In genomic region chr11:101086756-101087681, GRCm38 (mm10) we compare ENCODE assay signal across 7 mouse cellular contexts. TPM values are rescaled to one million over a fixed set of nuclear protein-coding genes. Genes with fewer than 3 reads are reported as not detected.
DNase-seq lines count a peak whose midpoint lies in the region; ATAC-seq lines count a peak whose summit lies in the region.

Mlx (plus strand) TSS chr11:101087277.

- peak; percentile 94 for DNase-seq in adrenal gland, adult 2 months
- peak; percentile 86 for DNase-seq in embryo, embryonic 11.5 days (ENCODE audit: low read depth, low spot score)
- peak; percentile 79 to 93 for DNase-seq in gastrocnemius, postnatal 4 days (ENCODE audit: low spot score in 2 of 2)
- DNase-seq in left cerebral cortex, postnatal 36 days (ENCODE audit: low spot score in 2 of 2): peak; percentile 91 to 93
- DNase-seq in midbrain, embryonic 11.5 days (ENCODE audit: low spot score, missing footprints): peak; percentile 98
- DNase-seq in skeletal muscle tissue, adult 2 months (ENCODE audit: low read depth, low spot score): peak; percentile 89

- intact Hi-C loops in left cerebral cortex, postnatal 36 days (cut with DNase I): no loop called here

- H3K4me3 ChIP-seq in intestine, embryonic 16.5 days (ENCODE audit: low read length): peak within 1 kb of the TSS; percentile 85
- H3K4me3 ChIP-seq in midbrain, embryonic 11.5 days (ENCODE audit: low read depth, low read length): peak within 1 kb of the TSS; percentile 80

- H3K27ac ChIP-seq in intestine, embryonic 16.5 days (ENCODE audit: low read length): peak within 1 kb of the TSS; percentile 89
- peak within 1 kb of the TSS; percentile 77 for H3K27ac ChIP-seq in midbrain, embryonic 11.5 days (ENCODE audit: low read depth, low read length)

- 1% methylated on average over 52 of the region's 52 CpGs for WGBS in intestine, embryonic 16.5 days
- 2% methylated on average over 52 of the region's 52 CpGs for WGBS in midbrain, embryonic 11.5 days

- peaks cover 20% of the 10 kb centered on the region for H3K36me3 ChIP-seq in intestine, embryonic 16.5 days (ENCODE audit: control insufficient read depth, insufficient read depth, low read length)
- H3K36me3 ChIP-seq in midbrain, embryonic 11.5 days (ENCODE audit: control insufficient read depth, insufficient read depth, low read length): peaks cover 9% of the 10 kb centered on the region

- peak within 1 kb of the TSS; percentile 87 for H3K4me2 ChIP-seq in intestine, embryonic 16.5 days (ENCODE audit: low read depth, low read length)
- H3K4me2 ChIP-seq in midbrain, embryonic 11.5 days: peak within 1 kb of the TSS; percentile 95

- H3K27me3 ChIP-seq in intestine, embryonic 16.5 days (replicated peaks; ENCODE audit: control insufficient read depth, insufficient read depth, low read length): no peaks in the 10 kb centered on the region
- no peaks in the 10 kb centered on the region for H3K27me3 ChIP-seq in midbrain, embryonic 11.5 days (ENCODE audit: control insufficient read depth, insufficient read depth, low read length)

- peaks cover 33% of the 10 kb centered on the region for H3K4me1 ChIP-seq in intestine, embryonic 16.5 days (ENCODE audit: control insufficient read depth, insufficient read depth, low read length)
- H3K4me1 ChIP-seq in midbrain, embryonic 11.5 days (ENCODE audit: control insufficient read depth, insufficient read depth, low read length): peaks cover 25% of the 10 kb centered on the region

- peak within 1 kb of the TSS; percentile 92 for H3K9ac ChIP-seq in intestine, embryonic 16.5 days (ENCODE audit: low read depth, low read length)
- H3K9ac ChIP-seq in midbrain, embryonic 11.5 days (ENCODE audit: low read length): peak within 1 kb of the TSS; percentile 81

- no peaks in the 10 kb centered on the region for H3K9me3 ChIP-seq in intestine, embryonic 16.5 days (ENCODE audit: control insufficient read depth, low read length)
- H3K9me3 ChIP-seq in midbrain, embryonic 11.5 days (ENCODE audit: control insufficient read depth, low read length): no peaks in the 10 kb centered on the region

- ATAC-seq in intestine, embryonic 16.5 days: peak; percentile 85
- ATAC-seq in midbrain, embryonic 11.5 days (ENCODE audit: low FRiP score): peak; percentile 81

RNA-seq across cellular contexts. Expression of gene Mlx, which starts in this region (rescaled TPM):
- 10 to 100 TPM; 57.8 to 72.3 TPM for total RNA-seq in adrenal gland, adult 2 months (2021)
- polyA plus RNA-seq in adrenal gland, adult 2 months (2012; rRNA removed): 36.3 and 42.4 TPM in 2 replicates
- total RNA-seq in gastrocnemius, postnatal 4 days (2021): 10 to 100 TPM; 13.1 to 13.4 TPM
- 78.6 and 87.5 TPM in 2 replicates for polyA plus RNA-seq in intestine, embryonic 16.5 days (2015; fragmentation: Nextera tagmentation; extraction: Ambion mirVana)
- total RNA-seq in left cerebral cortex, postnatal 36 days (2021): 10 to 100 TPM; 38.9 to 41.8 TPM
- 38.0 and 47.0 TPM in 2 replicates for polyA plus RNA-seq in midbrain, embryonic 11.5 days (2014; fragmentation: Nextera tagmentation; extraction: Ambion mirVana)

Comparison
In these comparisons a context has a peak if more than half of its experiments do, and no peak if none do; other contexts are left out.
1. Peak in every context shown above with its lines: DNase-seq, ATAC-seq, H3K4me3 ChIP-seq and H3K27ac ChIP-seq.